Mouse (Mus musculus) C3H10T1/2 (cell line): ENCODE results near the gene Paxip1. TPM values are rescaled to one million over a fixed set of nuclear protein-coding genes. Genes with fewer than 3 reads are reported as not detected.

Source experiments
- polyA plus RNA-seq, 2 experiments: library from polyadenylated mRNA; unstranded; fragments of >200 nt; fragmentation: generic; extraction: Trizol; gene quantifications; one replicate each; pipeline ENCODE4 v1.2.1; 2012; ENCODE audit warnings: missing spikeins in 2 of 2

The Paxip1 gene
- 10 to 100 TPM in 1 of 2 experiments, 1 to 10 TPM in 1; 3.7 to 12.0 TPM for polyA plus RNA-seq

GRCm38 (mm10) chr5:27791303-27792172 is at the start of gene Paxip1:
Paxip1 (minus strand) TSS chr5:27791691.

Other genes with a start within 250 kb of the Paxip1 start
- gene Htr5a, start 50.5 kb upstream of the Paxip1 start, polyA plus RNA-seq, result not detected